Mouse (Mus musculus): ENCODE results near the gene Ypel5.

The Ypel5 gene

GRCm38 (mm10) chr17:72844393-72844792 is 8.1 kb downstream of the Ypel5 start:
- DNase-seq (ENCODE audit: low spot score): no peak

DNA sequence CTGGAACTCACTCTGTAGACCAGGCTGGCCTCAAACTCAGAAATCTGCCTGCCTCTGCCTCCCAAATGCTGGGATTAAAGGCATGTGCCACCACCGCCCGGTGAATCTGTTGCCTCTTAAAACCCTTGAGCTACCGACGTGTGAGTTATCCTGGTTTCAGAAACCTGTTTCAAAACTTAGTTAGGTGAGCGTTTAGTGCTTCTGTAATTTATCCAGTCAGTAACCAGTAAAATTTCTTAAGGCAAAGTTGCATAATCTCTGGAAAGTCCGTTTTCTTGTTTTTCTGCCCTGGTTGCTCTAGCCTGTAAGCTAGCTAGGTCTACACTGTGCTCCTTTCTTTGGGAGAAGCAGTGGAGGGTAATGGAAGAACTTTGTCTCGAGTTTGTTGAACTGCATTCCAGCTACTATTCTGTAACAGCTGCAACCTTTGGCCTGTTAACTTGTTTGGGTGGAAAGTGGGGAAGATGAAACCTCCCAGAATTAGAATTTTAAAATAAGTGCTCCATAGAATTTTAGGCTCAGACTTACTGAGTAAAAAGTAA is 8.8 kb downstream of the Ypel5 start:
- DNase-seq (ENCODE audit: low spot score): no peak

- no peak for DNase-seq (ENCODE audit: low spot score)
These were observed 9.3 kb downstream of the Ypel5 start for GRCm38 (mm10) chr17:72845521-72845920.

DNA sequence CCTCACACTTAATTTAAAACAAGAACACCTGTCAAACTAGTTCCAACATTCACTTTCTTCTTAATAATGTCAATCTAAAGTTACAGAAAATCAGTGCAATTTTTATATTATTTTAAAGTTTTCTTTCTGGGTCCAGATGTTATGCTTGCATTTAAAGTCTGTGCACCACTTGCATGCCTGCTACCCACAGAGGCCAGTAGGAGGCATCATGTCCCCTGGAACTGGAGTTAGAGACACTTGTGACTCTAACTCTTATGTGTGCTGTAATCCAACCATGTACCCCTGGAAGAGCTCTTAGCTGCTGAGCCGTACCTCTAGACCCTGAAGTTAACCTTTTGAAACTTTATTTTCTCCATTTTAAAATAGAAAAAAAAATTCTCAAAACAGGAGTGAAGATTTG is 19.0 kb downstream of the Ypel5 start:
- DNase-seq (ENCODE audit: low spot score): no peak

- DNase-seq (ENCODE audit: low spot score): no peak
These were observed 21.7 kb downstream of the Ypel5 start for GRCm38 (mm10) chr17:72857677-72858633.

- no peak for DNase-seq (ENCODE audit: low spot score)
These were observed 27.0 kb downstream of the Ypel5 start for GRCm38 (mm10) chr17:72863226-72863625.

DNA sequence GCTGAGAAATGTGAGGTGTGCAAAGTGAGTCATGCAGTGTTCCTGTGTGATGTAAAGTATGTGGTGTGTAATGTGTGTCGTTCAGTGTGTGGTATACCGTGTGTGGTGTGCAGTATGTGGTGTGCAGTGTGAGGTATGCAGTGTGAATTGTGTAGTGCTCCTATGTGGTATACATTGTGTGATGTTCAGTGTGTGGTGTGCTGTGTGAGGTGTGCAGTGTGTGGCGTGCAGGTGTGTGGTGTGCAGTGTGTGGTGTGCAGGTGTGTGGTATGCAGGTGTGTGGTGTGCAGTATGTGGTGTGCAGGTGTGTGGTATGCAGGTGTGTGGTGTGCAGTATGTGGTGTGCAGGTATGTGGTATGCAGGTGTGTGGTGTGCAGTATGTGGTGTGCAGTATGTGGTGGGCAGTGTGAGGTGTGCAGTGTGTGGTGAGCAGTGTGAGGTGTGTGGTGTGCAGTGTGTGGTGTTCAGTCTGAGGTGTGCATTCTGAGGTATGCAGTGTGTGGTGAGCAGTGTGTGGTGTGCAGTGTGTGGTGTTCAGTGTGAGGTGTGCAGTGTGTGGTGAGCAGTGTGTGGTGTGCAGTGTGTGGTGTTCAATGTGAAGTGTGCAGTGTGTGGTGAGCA is 30.5 kb downstream of the Ypel5 start:
- DNase-seq (ENCODE audit: low spot score): no peak

DNA sequence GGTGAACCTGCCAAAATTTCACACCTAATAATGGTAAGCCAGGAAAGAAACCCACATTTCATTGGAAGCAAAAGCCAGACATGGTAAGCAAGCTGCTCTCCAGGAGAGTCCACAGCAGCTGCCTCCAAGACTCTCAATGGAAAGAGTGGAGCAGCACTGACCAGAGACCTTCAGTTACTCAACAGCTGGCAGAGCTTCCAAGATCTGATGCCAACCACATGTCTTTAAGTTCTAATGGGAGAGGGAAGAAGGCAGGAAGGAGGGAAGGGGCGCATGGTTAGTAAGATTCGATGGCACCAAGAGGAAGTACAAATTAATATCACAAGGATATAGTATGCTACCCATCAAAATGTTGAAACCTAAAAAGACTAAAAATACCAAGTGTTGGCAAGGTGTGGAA is 31.9 kb downstream of the Ypel5 start:
- DNase-seq (ENCODE audit: low spot score): no peak

DNA sequence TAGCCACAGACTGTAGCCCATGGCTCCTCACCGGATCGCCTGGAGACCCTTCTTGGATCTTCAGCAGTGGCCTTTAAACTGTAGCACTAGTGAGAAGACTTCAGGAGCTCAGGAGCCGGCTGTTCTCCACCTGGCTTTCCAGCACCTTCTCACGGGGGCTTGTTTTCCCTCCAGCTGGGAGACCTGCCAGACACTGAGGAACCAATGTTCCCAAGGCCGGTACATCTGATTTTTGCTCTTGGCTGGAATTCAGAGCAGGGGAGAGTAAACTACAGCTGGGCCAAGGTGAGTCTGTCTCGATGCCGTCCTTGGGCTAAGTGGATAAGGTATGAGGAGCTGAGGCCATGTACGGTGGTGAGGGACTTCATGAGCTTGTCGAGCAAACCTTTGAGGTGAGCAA is 42.7 kb downstream of the Ypel5 start:
- no peak for DNase-seq (ENCODE audit: low spot score)

GRCm38 (mm10) chr17:72880156-72880555 is 43.9 kb downstream of the Ypel5 start:
- DNase-seq (ENCODE audit: low spot score): no peak

- no peak for DNase-seq (ENCODE audit: low spot score)
These were observed 44.8 kb downstream of the Ypel5 start for GRCm38 (mm10) chr17:72881051-72881450.

DNA sequence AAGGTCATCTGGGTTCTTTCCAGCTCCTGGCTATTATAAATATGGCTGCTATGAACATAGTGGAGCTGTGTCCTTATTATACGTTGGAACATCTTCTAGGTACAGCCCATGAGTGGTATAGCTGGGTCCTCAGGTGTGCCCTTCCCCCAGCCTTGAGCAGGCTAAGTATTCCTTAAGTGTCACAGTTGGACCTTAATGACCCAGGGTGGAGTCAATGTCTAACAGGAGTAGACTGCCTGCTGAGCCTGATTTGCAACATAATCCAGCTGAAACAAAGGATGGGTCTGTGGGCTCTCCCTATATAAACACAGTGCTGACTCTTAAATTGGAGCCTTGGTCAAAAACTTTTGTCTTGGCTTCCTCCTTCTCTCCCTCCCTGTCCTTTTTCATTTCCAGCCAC is 45.6 kb downstream of the Ypel5 start:
- no peak for DNase-seq (ENCODE audit: low spot score)

DNA sequence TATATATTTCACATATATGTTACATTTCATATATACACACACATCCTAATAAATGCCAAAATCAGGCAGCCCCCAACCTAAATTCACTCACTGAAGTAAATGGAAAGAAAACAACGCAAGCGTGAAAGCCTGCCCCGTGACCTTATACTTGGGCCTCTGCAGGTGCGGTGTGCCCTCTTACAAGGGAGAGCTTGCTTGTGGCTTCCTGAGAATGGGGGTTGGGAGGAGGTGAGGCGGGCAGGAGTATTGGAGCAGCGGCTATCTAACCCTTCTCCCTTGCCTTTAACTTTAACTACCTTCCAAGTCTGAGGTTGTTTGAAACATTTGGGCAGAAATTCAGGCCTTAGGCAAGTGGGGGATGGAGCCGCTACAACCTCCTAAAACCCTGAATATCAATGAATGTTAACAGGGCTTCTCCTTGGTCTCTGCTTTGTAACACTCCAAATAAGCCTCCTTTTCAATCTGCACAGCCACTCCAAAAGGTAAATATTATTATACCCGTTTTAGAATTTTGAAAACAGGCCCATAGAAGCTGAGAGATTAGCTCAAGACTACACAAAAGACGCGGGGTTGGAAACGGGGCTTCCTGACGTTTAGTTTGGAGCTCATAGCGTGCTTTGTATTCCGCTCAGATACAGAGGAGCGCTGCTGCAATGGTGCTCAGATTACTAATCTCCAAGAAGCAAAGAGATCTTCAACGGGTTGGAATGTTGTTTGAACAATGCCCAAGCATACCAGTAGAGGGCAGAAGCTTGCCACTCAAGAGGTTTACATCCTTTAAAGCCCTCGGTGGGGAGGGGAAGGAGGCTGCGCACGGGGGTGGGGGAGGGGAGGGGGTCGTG is 53.5 kb downstream of the Ypel5 start:
- DNase-seq (ENCODE audit: low spot score): peak; percentile 20

DNA sequence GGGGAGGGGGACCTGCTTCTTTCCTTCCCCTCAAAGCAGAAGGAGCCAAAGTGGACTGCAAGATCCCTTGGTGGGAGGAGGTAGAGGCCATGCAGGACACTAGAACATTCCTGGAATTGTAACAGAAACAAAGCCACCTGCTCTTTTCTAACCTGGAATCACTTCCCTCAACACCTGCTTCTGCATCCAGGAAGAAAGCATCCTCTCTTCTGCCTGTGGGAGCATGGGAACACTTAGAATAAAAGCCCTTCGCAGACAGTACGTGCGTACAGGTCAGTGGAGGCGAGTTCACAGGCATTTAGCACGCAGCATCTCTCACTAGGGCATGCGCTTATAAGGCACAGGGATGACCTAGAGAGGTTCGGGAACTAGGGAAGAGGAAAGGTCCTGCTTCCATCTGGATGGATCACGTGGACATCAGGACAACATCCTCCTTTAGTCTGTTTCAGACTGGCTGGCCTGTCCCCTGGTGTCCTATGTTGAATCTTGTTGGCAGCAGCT is 54.2 kb downstream of the Ypel5 start:
- DNase-seq (ENCODE audit: low spot score): no peak

- DNase-seq (ENCODE audit: low spot score): no peak
These were observed 55.3 kb downstream of the Ypel5 start for GRCm38 (mm10) chr17:72891556-72891955.

DNA sequence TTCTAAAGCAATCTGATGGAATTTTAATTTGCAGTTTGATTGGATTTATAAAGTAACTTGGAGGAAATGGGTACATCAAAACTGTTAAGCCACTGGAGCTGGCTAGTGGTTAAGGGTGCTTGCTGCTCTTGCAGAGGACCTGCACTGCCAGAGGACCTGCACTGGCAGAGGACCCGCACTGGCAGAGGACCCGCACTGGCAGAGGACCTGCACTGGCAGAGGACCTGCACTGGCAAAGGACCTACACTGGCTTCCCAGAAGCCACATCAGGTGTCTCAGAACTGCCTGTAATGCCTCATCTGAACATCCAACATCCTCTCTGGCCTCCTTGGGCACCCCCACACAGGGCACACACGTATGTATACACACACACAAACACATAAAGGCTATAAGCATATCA is 59.3 kb downstream of the Ypel5 start:
- DNase-seq (ENCODE audit: low spot score): no peak

DNA sequence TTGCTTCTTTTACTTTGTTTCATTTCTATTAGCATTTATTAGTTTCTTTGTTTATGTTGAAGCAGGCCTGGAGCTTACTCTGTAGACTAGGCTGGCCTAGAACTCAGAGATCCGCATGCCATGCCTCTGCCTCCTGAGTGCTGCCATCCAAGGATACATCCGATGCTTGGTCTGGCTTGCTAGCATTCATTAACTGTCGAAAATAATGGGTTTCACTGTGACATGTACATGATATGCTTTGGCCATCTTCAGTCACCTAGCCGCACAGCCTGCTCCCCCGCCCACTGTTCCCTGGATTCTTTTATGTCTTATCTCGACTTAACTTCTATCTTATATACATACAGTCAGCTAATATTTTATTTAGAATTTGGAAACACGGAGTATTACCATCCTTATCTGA is 60.8 kb downstream of the Ypel5 start:
- no peak for DNase-seq (ENCODE audit: low spot score)

- no peak for DNase-seq (ENCODE audit: low spot score)
These were observed 61.7 kb downstream of the Ypel5 start for GRCm38 (mm10) chr17:72897961-72898360.

GRCm38 (mm10) chr17:72898775-72899174 is 62.5 kb downstream of the Ypel5 start:
- DNase-seq (ENCODE audit: low spot score): no peak

All from ovary, adult 18-20 months (tissue).